Mouse (Mus musculus) brain, embryonic 14.5 days (tissue): ENCODE measurements at regions not wholly inside any gene's neighbourhood (a gene's known extent, or its start where the extent isn't known, plus 50 kb on each side); places are given as distances from the start of the nearest gene placed in this dataset.

Experiments
- CTCF ChIP-seq: fragments of 200-500 bp; IDR thresholded peaks from 2 replicates; pipeline ENCODE4 v1.5.1; 2012; ENCODE audit warnings: inconsistent platforms, mild to moderate bottlenecking, moderate library complexity, borderline replicate concordance; ENCODE audit not compliant: insufficient read depth, insufficient read length; ENCODE audit errors: extremely low read depth
- POLR2A ChIP-seq: fragments of 200-500 bp; IDR thresholded peaks from 2 replicates; pipeline ENCODE4 v1.6.1; 2012; ENCODE audit warnings: mild to moderate bottlenecking, inconsistent platforms, borderline replicate concordance; ENCODE audit not compliant: poor library complexity, insufficient read depth, insufficient read length, severe bottlenecking; ENCODE audit errors: extremely low read depth

DNA sequence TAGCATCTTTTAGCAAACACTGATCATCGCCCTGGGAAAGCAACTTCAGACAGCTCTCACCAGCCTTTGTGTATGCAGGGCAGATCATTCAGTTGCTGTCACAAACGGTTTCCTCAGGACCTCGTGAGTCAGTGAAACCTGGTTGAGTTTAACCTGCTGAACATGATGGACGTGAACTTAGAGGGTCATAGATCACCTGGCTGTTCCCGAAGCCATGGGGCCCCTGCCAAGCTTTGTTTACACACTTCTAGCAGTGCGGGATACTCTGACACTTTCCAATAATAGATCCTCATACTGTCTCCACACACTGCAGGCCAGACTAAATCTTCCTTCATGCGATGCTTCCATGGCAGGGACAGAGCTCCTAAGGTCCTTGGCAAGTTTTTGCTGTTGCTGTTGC, 130.5 kb downstream of the Gm10131 start:
- no peak for TF ChIP-seq POLR2A
- no peak for TF ChIP-seq CTCF
